Mouse (Mus musculus) liver, embryonic 14.5 days (tissue): Measurements from ENCODE around the gene Hcfc2. TPM values are rescaled to one million over a fixed set of nuclear protein-coding genes. Genes with fewer than 3 reads are reported as not detected.

Experiments
- ATAC-seq: fragments of 200-750 bp; cut with Nextera tagmentation; 2 replicates; pipeline ENCODE4 v1.8.0; 2017; ENCODE audit warnings: moderate number of reproducible peaks, mild to moderate bottlenecking, moderate library complexity; ENCODE audit not compliant: insufficient read depth
- DNase-seq, 3 experiments: peaks; one replicate each; pipeline ENCODE4 v3.0.0-alpha.2; 2012 to 2013; ENCODE audit warnings: low read depth in 3 of 3, low spot score in 3 of 3
- H3K27ac ChIP-seq: fragments of 300-500 bp; sonication (generic); 2 replicates; pipeline ENCODE4 v1.5.1; 2014; ENCODE audit warnings: moderate library complexity, mild to moderate bottlenecking, control low read depth, inconsistent platforms
- H3K27me3 ChIP-seq: fragments of 300-500 bp; sonication (generic); 2 replicates; pipeline ENCODE4 v1.6.1; 2014; ENCODE audit warnings: mild to moderate bottlenecking, low read length, moderate library complexity; ENCODE audit not compliant: control insufficient read depth, insufficient read depth
- H3K36me3 ChIP-seq: fragments of 300-500 bp; sonication (generic); replicated peaks from 2 replicates; pipeline ENCODE4 v1.6.1; 2014; ENCODE audit warnings: low read depth; ENCODE audit not compliant: control insufficient read depth, insufficient read depth
- H3K4me1 ChIP-seq, 2 experiments: fragments of 200-500 bp in 1 of 2; fragments of 300-500 bp in 1 of 2; sonication (generic) in 1 of 2; replicated peaks; 2 replicates each; pipeline ENCODE4 v1.6.1; 2012 to 2014; ENCODE audit warnings: antibody characterized with exemption in 1 of 2, inconsistent platforms in 1 of 2, low read length in 1 of 2; ENCODE audit not compliant: control insufficient read depth in 2 of 2, insufficient read depth in 2 of 2
- H3K4me2 ChIP-seq: fragments of 300-500 bp; sonication (generic); 2 replicates; pipeline ENCODE4 v1.6.1; 2014; ENCODE audit warnings: low read depth, mild to moderate bottlenecking, control low read depth, moderate library complexity
- H3K4me3 ChIP-seq, 2 experiments: fragments of 200-500 bp in 1 of 2; fragments of 300-500 bp in 1 of 2; sonication (generic) in 1 of 2; 2 replicates each; pipeline ENCODE4 v1.5.1; 2012 to 2014; ENCODE audit warnings: low read depth in 2 of 2, low read length in 2 of 2, mild to moderate bottlenecking in 2 of 2, control low read depth in 1 of 2, inconsistent platforms in 1 of 2, moderate library complexity in 1 of 2; ENCODE audit not compliant: insufficient read depth in 1 of 2
- H3K9ac ChIP-seq: fragments of 300-500 bp; sonication (generic); replicated peaks from 2 replicates; pipeline ENCODE4 v1.6.1; 2014; ENCODE audit warnings: mild to moderate bottlenecking, control low read depth, moderate library complexity
- H3K9me3 ChIP-seq: fragments of 300-500 bp; sonication (generic); 2 replicates; pipeline ENCODE4 v1.6.1; 2016; ENCODE audit warnings: low read length, mixed read lengths; ENCODE audit not compliant: control insufficient read depth
- CTCF ChIP-seq: IDR thresholded peaks from 2 replicates; pipeline ENCODE4 v1.5.1; 2016; ENCODE audit warnings: antibody characterized with exemption, low read depth, control low read depth
- EP300 ChIP-seq: IDR thresholded peaks from 2 replicates; pipeline ENCODE4 v1.6.1; 2016; ENCODE audit warnings: antibody characterized with exemption, low read depth
- WGBS: fragments of 180-500 bp; shearing (Covaris S2); extraction: QIAGEN DNeasy Blood & Tissue Kit; methylation state at CpG from one replicate; pipeline ENCODE4 v1.1.7; 2014; ENCODE audit not compliant: insufficient replicate concordance; 5-methylcytosine and 5-hydroxymethylcytosine counted together
- polyA plus RNA-seq, 2 experiments: library from polyadenylated mRNA; depleted of rRNA in 1 of 2; stranded (reverse) in 1 of 2; unstranded in 1 of 2; fragments of >200 nt; fragmentation: Nextera tagmentation in 1 of 2; extraction: Ambion mirVana in 1 of 2; gene quantifications; 2 replicates each; pipeline versions ENCODE4 v1.2.1 to v1.2.3; 2012 to 2014

Gene Hcfc2
- polyA plus RNA-seq, 2 experiments, result 6.5 to 10.7 TPM

DNA sequence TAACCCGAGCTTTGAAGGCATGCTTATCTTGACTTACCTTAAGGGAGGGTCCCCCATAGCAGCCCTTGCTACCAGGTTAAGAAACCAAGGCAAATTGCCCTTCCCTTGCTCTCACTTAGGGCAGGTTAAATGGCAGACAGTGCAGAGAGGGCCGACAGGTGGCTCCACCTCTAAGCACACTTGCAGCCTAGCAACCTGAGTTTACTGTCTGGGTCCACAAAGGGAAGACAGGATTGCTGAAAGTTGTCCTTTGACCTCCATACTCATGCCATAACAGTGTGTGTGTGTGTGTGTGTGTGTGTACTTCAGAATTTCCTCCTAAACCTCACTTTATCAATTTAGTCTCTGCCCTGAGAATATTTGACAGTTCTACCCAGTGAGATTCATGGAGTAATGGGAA is 86.5 kb downstream of the Hcfc2 start:
- TF ChIP-seq CTCF, result 0 out of 2 replicates have a peak, but pooled peaks have one; percentile 43
- TF ChIP-seq EP300, result no peak
- no peak for DNase-seq
- Histone ChIP-seq H3K4me2 (no peak overlapping the region), H3K27me3 (no peaks in the 10 kb centered on the region), H3K27ac (no peak overlapping the region), H3K9me3 (no peaks in the 10 kb centered on the region), H3K4me3 (no peak overlapping the region), H3K4me1 (peaks cover 11 to 31% of the 10 kb centered on the region in 2 experiments), H3K36me3 (no peaks in the 10 kb centered on the region), H3K9ac (no peak overlapping the region)
- ATAC-seq, result peak; percentile 40; the same call in 1 of the 2 replicates
- 28% methylated on average over 2 of the region's 2 CpGs for WGBS

DNA sequence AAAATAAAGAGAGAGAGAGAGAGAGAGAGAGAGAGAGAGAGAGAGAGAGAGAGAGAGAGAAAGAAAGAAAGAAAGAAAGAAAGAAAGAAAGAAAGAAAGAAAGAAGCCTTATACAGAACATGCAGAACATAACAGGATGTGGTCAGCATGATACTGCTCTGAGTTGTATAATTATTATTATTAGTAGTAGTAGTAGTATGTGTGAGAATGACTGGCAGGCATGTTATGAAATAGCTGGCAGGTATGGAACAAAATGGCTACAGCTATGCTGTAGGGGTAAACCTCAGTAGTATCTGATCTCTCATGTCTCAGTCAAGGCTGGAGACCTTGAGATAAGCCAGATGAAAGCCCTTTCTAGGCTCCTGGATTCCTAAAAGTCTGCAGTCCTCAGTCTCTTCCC is 93.2 kb downstream of the Hcfc2 start:
- Histone ChIP-seq H3K9me3 (no peaks in the 10 kb centered on the region), H3K27me3 (no peaks in the 10 kb centered on the region), H3K4me3 (no peak overlapping the region), H3K27ac (no peak overlapping the region), H3K36me3 (no peaks in the 10 kb centered on the region), H3K4me2 (no peak overlapping the region), H3K9ac (no peak overlapping the region), H3K4me1 (no peaks in the 10 kb centered on the region; a peak in 1 of 4 replicates)
- ATAC-seq (no peak), DNase-seq (no peak)
- no peak for TF ChIP-seq CTCF
- TF ChIP-seq EP300, result no peak

DNA sequence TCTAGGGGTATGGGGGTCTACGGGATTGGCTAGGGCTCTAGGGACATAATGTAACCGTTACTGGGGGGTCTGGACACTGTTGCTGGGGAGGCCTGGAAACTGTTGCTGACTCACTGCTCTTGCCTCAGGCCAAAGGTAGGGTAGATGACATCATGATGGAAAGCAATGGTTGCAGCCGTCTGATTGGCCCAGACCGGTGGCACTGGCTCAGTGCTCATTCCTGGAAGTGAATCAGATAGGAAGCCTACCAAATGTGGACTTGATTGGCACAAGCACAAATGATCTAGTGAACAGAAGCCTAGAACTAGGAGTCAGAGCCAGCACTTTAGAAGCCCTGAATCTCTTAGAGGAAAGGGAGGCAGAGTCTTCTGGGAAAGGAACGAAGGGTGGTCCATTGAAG is 94.5 kb downstream of the Hcfc2 start:
- WGBS, result 62% methylated on average over 5 of the region's 5 CpGs
- Histone ChIP-seq H3K4me2 (no peak overlapping the region), H3K27me3 (no peaks in the 10 kb centered on the region), H3K9me3 (no peaks in the 10 kb centered on the region), H3K4me1 (peaks cover 0 to 4% of the 10 kb centered on the region in 2 experiments; a peak in 3 of 4 replicates), H3K27ac (no peak overlapping the region), H3K36me3 (no peaks in the 10 kb centered on the region), H3K9ac (no peak overlapping the region), H3K4me3 (no peak overlapping the region)
- no peak for ATAC-seq
- TF ChIP-seq EP300, result no peak
- no peak for TF ChIP-seq CTCF
- no peak for DNase-seq

DNA sequence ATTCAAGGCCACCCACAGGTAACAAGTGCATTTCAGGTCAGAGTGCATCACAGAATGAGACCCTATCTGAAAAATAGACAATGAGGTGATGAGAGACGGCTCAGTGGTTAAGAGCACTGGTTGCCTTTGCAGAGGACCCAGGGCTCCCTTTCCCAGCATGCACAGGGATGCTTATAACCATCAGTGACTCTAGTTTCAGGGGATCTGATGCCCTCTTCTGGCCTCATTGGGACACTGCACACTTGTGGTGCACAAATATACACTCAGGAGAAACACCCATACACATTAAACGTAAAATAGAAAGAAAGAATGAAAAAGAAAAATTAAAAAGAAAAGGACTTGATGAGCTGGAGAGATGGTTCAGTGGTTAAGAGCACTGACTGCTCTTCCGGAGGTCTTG is 95.8 kb downstream of the Hcfc2 start:
- 78% methylated on average over 3 of the region's 3 CpGs for WGBS
- H3K27ac ChIP-seq, result no peak overlapping the region
- no peak overlapping the region for H3K4me2 ChIP-seq
- DNase-seq, result no peak
- no peak for TF ChIP-seq EP300
- TF ChIP-seq CTCF, result peak; percentile 41
- H3K27me3 ChIP-seq, result no peaks in the 10 kb centered on the region
- no peak overlapping the region for H3K9ac ChIP-seq
- no peak overlapping the region for H3K4me3 ChIP-seq
- H3K36me3 ChIP-seq, result no peaks in the 10 kb centered on the region
- H3K4me1 ChIP-seq, result peaks cover 0 to 7% of the 10 kb centered on the region in 2 experiments; a peak in 3 of 4 replicates
- no peak for ATAC-seq
- H3K9me3 ChIP-seq, result no peaks in the 10 kb centered on the region

Other genes starting within 250 kb of the Hcfc2 start
- not detected in 2 replicates for gene Gm1553, start 203.5 kb upstream of the Hcfc2 start, polyA plus RNA-seq (2012; rRNA removed)
- not detected in 2 replicates for gene Gm1553, start 203.5 kb upstream of the Hcfc2 start, polyA plus RNA-seq (2014; fragmentation: Nextera tagmentation; extraction: Ambion mirVana)
- 24.0 and 25.9 TPM in 2 replicates for gene 1190007I07Rik, start 72.9 kb upstream of the Hcfc2 start, polyA plus RNA-seq (2012; rRNA removed)
- gene 1190007I07Rik, start 72.9 kb upstream of the Hcfc2 start, polyA plus RNA-seq (2014; fragmentation: Nextera tagmentation; extraction: Ambion mirVana), result 34.2 and 35.6 TPM in 2 replicates
- gene Tdg, start 66.3 kb upstream of the Hcfc2 start, polyA plus RNA-seq (2012; rRNA removed), result 13.8 and 21.3 TPM in 2 replicates
- gene Tdg, start 66.3 kb upstream of the Hcfc2 start, polyA plus RNA-seq (2014; fragmentation: Nextera tagmentation; extraction: Ambion mirVana), result 33.0 and 38.8 TPM in 2 replicates
- 0.12 and 0.23 TPM in 2 replicates for gene Glt8d2, start 5.5 kb upstream of the Hcfc2 start, polyA plus RNA-seq (2012; rRNA removed)
- 0.27 and 0.35 TPM in 2 replicates for gene Glt8d2, start 5.5 kb upstream of the Hcfc2 start, polyA plus RNA-seq (2014; fragmentation: Nextera tagmentation; extraction: Ambion mirVana)
- 14.4 and 22.0 TPM in 2 replicates for gene Nfyb, start 68.0 kb downstream of the Hcfc2 start, polyA plus RNA-seq (2012; rRNA removed)
- gene Nfyb, start 68.0 kb downstream of the Hcfc2 start, polyA plus RNA-seq (2014; fragmentation: Nextera tagmentation; extraction: Ambion mirVana), result 31.9 and 32.4 TPM in 2 replicates
- 23.5 and 33.6 TPM in 2 replicates for gene Txnrd1, start 137.8 kb downstream of the Hcfc2 start, polyA plus RNA-seq (2012; rRNA removed)
- 44.6 and 53.1 TPM in 2 replicates for gene Txnrd1, start 137.8 kb downstream of the Hcfc2 start, polyA plus RNA-seq (2014; fragmentation: Nextera tagmentation; extraction: Ambion mirVana)
- gene Eid3, start 170.5 kb downstream of the Hcfc2 start, polyA plus RNA-seq (2012; rRNA removed), result 0.17 and 0.33 TPM in 2 replicates
- 0.10 TPM in 1 of 2 replicates, not detected in the other for gene Eid3, start 170.5 kb downstream of the Hcfc2 start, polyA plus RNA-seq (2014; fragmentation: Nextera tagmentation; extraction: Ambion mirVana)